12 mouse cellular contexts compared by ENCODE assay signal in genomic region chr10:42029502-42029901, GRCm38 (mm10). TPM values are rescaled to one million over a fixed set of nuclear protein-coding genes. Genes with fewer than 3 reads are reported as not detected.
A peak's percentile ranks its signal among the peaks of the same experiment; 100 is the strongest.
DNase-seq lines count a peak whose midpoint lies in the region; ATAC-seq and TF ChIP-seq lines count a peak whose summit lies in the region.
"Had no signal": no experiment of that assay in that cellular context is flagged by ENCODE, and none has a peak within 500 bp of the region (broad histone marks: within the 10 kb centered on the region; RNA-seq: fewer than 3 reads in every experiment).

No protein-coding gene starts in this region.

- no peak overlapping the region for H3K4me2 ChIP-seq in liver, embryonic 11.5 days
- H3K4me2 ChIP-seq: liver, embryonic 15.5 days; midbrain, embryonic 13.5 days had no signal

- 0 out of 2 replicates have a peak, but pooled peaks have one; percentile 15 for TF ChIP-seq CTCF in lung, adult 2 months (IDR thresholded peaks at IDR 0.05; ENCODE audit: insufficient read depth, low read length)

- no peak overlapping the region for H3K27ac ChIP-seq in liver, embryonic 11.5 days (ENCODE audit: low read depth, low read length)
- H3K27ac ChIP-seq in midbrain, embryonic 10.5 days (replicated peaks): no peak overlapping the region
- H3K27ac ChIP-seq: liver, embryonic 15.5 days; midbrain, embryonic 13.5 days had no signal

- no peaks in the 10 kb centered on the region for H3K27me3 ChIP-seq in liver, embryonic 11.5 days (replicated peaks; ENCODE audit: control insufficient read depth, insufficient read depth, low read length)
- H3K27me3 ChIP-seq in midbrain, embryonic 10.5 days (ENCODE audit: low read depth, poor library complexity, severe bottlenecking): peaks cover 18% of the 10 kb centered on the region
- H3K27me3 ChIP-seq: liver, embryonic 15.5 days had no signal

- WGBS in lung, adult 2 months: 62% methylated on average over 5 of the region's 5 CpGs
- 60% methylated on average over 5 of the region's 5 CpGs for WGBS in liver, embryonic 11.5 days
- WGBS in midbrain, embryonic 10.5 days: 73% methylated on average over 5 of the region's 5 CpGs

- ATAC-seq in liver, embryonic 11.5 days (replicated peaks; ENCODE audit: low FRiP score): 0 out of 2 replicates have a peak, but pooled peaks have one; percentile 41
- ATAC-seq: midbrain, embryonic 13.5 days had no signal

- H3K9me3 ChIP-seq in liver, embryonic 11.5 days (ENCODE audit: control insufficient read depth, low read length): no peaks in the 10 kb centered on the region
- no peaks in the 10 kb centered on the region for H3K9me3 ChIP-seq in midbrain, embryonic 10.5 days (replicated peaks)
- H3K9me3 ChIP-seq: liver, embryonic 15.5 days; midbrain, embryonic 13.5 days had no signal

- no peaks in the 10 kb centered on the region for H3K36me3 ChIP-seq in liver, embryonic 11.5 days (ENCODE audit: control insufficient read depth, insufficient read depth, low read length)
- no peaks in the 10 kb centered on the region for H3K36me3 ChIP-seq in midbrain, embryonic 10.5 days
- H3K36me3 ChIP-seq: liver, embryonic 15.5 days; midbrain, embryonic 13.5 days had no signal

- no peak overlapping the region for H3K9ac ChIP-seq in liver, embryonic 11.5 days (ENCODE audit: low read depth, low read length)
- H3K9ac ChIP-seq: liver, embryonic 15.5 days; midbrain, embryonic 13.5 days had no signal

- TF ChIP-seq POLR2A in lung, adult 2 months (IDR thresholded peaks at IDR 0.05; ENCODE audit: borderline replicate concordance, extremely low read depth, low read depth, low read length): no peak

- no peaks in the 10 kb centered on the region for H3K4me1 ChIP-seq in lung, adult 2 months (ENCODE audit: control insufficient read depth, insufficient read depth, low read length)
- peaks cover 3% of the 10 kb centered on the region; the same call in 1 of the 2 replicates for H3K4me1 ChIP-seq in liver, embryonic 11.5 days (replicated peaks; ENCODE audit: control insufficient read depth, insufficient read depth, low read length)
- H3K4me1 ChIP-seq in midbrain, embryonic 10.5 days: peaks cover 12% of the 10 kb centered on the region

- no peak overlapping the region for H3K4me3 ChIP-seq in lung, adult 2 months (replicated peaks; ENCODE audit: extremely low read depth, low read depth, low read length)
- no peak overlapping the region for H3K4me3 ChIP-seq in liver, embryonic 11.5 days (ENCODE audit: low read depth, low read length)
- no peak overlapping the region for H3K4me3 ChIP-seq in midbrain, embryonic 10.5 days
- H3K4me3 ChIP-seq: erythroblast, embryonic 14.5 days; liver, embryonic 15.5 days; midbrain, embryonic 13.5 days had no signal

- DNase-seq in cerebellum, adult 9-11 months: peak; percentile 25
- DNase-seq in cerebellum, adult 11-12 months: no peak
- no peak for DNase-seq in lung, adult 2 months
- DNase-seq in lung, postnatal 4 days: no peak
- DNase-seq in liver, embryonic 11.5 days (ENCODE audit: low spot score): no peak
- DNase-seq in midbrain, embryonic 10.5 days (ENCODE audit: low spot score): no peak
- DNase-seq in lung, postnatal 10 days: no peak
- DNase-seq in MN1 (ENCODE audit: low spot score): no peak
- DNase-seq: kidney, adult 11 months had no signal

RNA-seq across cellular contexts. Expression of gene Armc2, which starts 11.3 kb away (rescaled TPM):
- 1.2 and 1.5 TPM in 2 replicates for polyA plus RNA-seq in lung, adult 2 months (2012; rRNA removed)
- polyA plus RNA-seq in liver, embryonic 11.5 days (2014; fragmentation: Nextera tagmentation; extraction: Ambion mirVana): 0.39 and 1.0 TPM in 2 replicates
- polyA plus RNA-seq in midbrain, embryonic 10.5 days (2016; fragmentation: Nextera tagmentation; extraction: Ambion mirVana): 1.5 and 1.6 TPM in 2 replicates
- polyA plus RNA-seq: erythroblast, embryonic 14.5 days had no signal
